Comparison of ENCODE assay signal across 24 mouse cellular contexts in the genomic region with DNA sequence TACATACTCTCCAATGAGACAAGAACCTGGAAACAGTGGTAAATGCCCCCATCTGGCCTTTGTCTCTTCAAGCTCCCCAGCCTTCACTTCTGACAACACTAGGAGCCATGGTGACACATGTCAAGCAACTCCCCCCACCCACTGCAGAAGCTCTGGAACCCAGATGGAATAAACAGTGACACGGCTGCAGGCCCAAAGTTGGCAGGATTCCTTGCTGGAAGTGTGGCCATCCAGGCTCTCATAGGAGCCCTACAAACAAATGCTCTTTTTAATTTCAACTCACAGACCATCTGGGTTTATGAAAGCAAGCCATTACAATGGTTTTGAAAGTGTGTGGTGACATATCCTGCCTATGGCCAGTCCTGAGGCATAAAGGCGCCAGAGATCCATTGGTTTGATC.
DNase-seq lines count a peak whose midpoint lies in the region; ATAC-seq lines count a peak whose summit lies in the region.
"Had no signal": no experiment of that assay in that cellular context is flagged by ENCODE, and none has a peak within 500 bp of the region (broad histone marks: within the 10 kb centered on the region; RNA-seq: fewer than 3 reads in every experiment).

No protein-coding gene starts in this region.

- H3K9ac ChIP-seq in lung, embryonic 16.5 days (ENCODE audit: low read length), result no peak overlapping the region
- H3K9ac ChIP-seq: forebrain, embryonic 13.5 days; heart, embryonic 12.5 days; heart, embryonic 15.5 days; hindbrain, embryonic 14.5 days had no signal

- H3K4me1 ChIP-seq in lung, embryonic 16.5 days (replicated peaks; ENCODE audit: control insufficient read depth, insufficient read depth, low read length), result no peaks in the 10 kb centered on the region
- no peaks in the 10 kb centered on the region for H3K4me1 ChIP-seq in limb, embryonic 10.5 days
- H3K4me1 ChIP-seq: forebrain, embryonic 10.5 days; forebrain, embryonic 13.5 days; heart, embryonic 12.5 days; heart, embryonic 15.5 days; hindbrain, embryonic 10.5 days had no signal

- no peaks in the 10 kb centered on the region for H3K36me3 ChIP-seq in lung, embryonic 16.5 days (ENCODE audit: control insufficient read depth, insufficient read depth, low read length)
- no peaks in the 10 kb centered on the region for H3K36me3 ChIP-seq in limb, embryonic 10.5 days
- H3K36me3 ChIP-seq: forebrain, embryonic 10.5 days; heart, embryonic 12.5 days; heart, embryonic 15.5 days; hindbrain, embryonic 10.5 days had no signal

- 38% methylated on average over 2 of the region's 2 CpGs for WGBS in lung, embryonic 16.5 days
- 75% methylated on average over 2 of the region's 2 CpGs for WGBS in limb, embryonic 10.5 days

- peak; percentile 5 for DNase-seq in left cerebral cortex, postnatal 4 days
- DNase-seq in left cerebral cortex, adult 18-20 months (ENCODE audit: low spot score in 2 of 2), result no peak
- no peak for DNase-seq in lung, adult 18-20 months
- peak; percentile 13 for DNase-seq in lung, postnatal 14 days
- no peak for DNase-seq in limb, embryonic 10.5 days (ENCODE audit: low spot score)
- DNase-seq: adrenal gland, adult 2 months; adrenal gland, postnatal 14 days; cerebellum, adult 11 months; cerebellum, adult 2 months; cerebellum, adult 9-11 months; gastrocnemius, postnatal 10 days; gastrocnemius, postnatal 36 days; heart, postnatal 10 days; heart, postnatal 36 days had no signal

- no peak overlapping the region for H3K4me2 ChIP-seq in lung, embryonic 16.5 days (ENCODE audit: low read depth, low read length)
- H3K4me2 ChIP-seq: forebrain, embryonic 13.5 days; heart, embryonic 12.5 days; heart, embryonic 15.5 days; hindbrain, embryonic 14.5 days had no signal

- intact Hi-C loops in left cerebral cortex, postnatal 4 days (cut with DNase I), result no loop called here

- H3K27me3 ChIP-seq in lung, embryonic 16.5 days (ENCODE audit: control insufficient read depth, insufficient read depth, low read depth, low read length), result no peaks in the 10 kb centered on the region
- H3K27me3 ChIP-seq in limb, embryonic 10.5 days (ENCODE audit: low read depth, poor library complexity, severe bottlenecking), result no peaks in the 10 kb centered on the region
- H3K27me3 ChIP-seq: forebrain, embryonic 13.5 days; heart, embryonic 12.5 days; heart, embryonic 15.5 days had no signal

- ATAC-seq in lung, embryonic 16.5 days (ENCODE audit: low read depth), result peak; percentile 51; the same call in 1 of the 2 replicates
- ATAC-seq: CD4-positive, CD25-positive, alpha-beta regulatory T cell, adult 4 months; forebrain, embryonic 13.5 days; forebrain, embryonic 16.5 days; hindbrain, postnatal 0 days had no signal

- no peak overlapping the region for H3K27ac ChIP-seq in lung, embryonic 16.5 days (ENCODE audit: low read length)
- H3K27ac ChIP-seq in limb, embryonic 10.5 days, result no peak overlapping the region
- H3K27ac ChIP-seq: forebrain, embryonic 10.5 days; forebrain, embryonic 13.5 days; heart, embryonic 15.5 days; hindbrain, embryonic 10.5 days; hindbrain, embryonic 14.5 days; hindbrain, postnatal 0 days had no signal

- no peak overlapping the region for H3K4me3 ChIP-seq in lung, embryonic 16.5 days (ENCODE audit: low read length)
- H3K4me3 ChIP-seq in limb, embryonic 10.5 days, result no peak overlapping the region
- H3K4me3 ChIP-seq: forebrain, embryonic 10.5 days; forebrain, embryonic 13.5 days; heart, embryonic 12.5 days; heart, embryonic 15.5 days; hindbrain, embryonic 10.5 days had no signal

- H3K9me3 ChIP-seq in lung, embryonic 16.5 days (ENCODE audit: control insufficient read depth, low read length), result no peaks in the 10 kb centered on the region
- H3K9me3 ChIP-seq in limb, embryonic 10.5 days (replicated peaks), result no peaks in the 10 kb centered on the region
- H3K9me3 ChIP-seq: forebrain, embryonic 10.5 days; forebrain, embryonic 13.5 days; heart, embryonic 12.5 days; heart, embryonic 15.5 days; hindbrain, embryonic 10.5 days had no signal

Comparison
In these comparisons a context has a peak if more than half of its experiments do, and no peak if none do; other contexts are left out.
1. DNase-seq: peak in left cerebral cortex, postnatal 4 days (single experiment) and lung, postnatal 14 days (single experiment); none in left cerebral cortex, adult 18-20 months (0 of 2), lung, adult 18-20 months (0 of 2) and limb, embryonic 10.5 days (single experiment).